Mouse (Mus musculus) megakaryocyte, embryonic 14.5 days (primary cell): ENCODE results near the gene Fam83g. TPM values are rescaled to one million over a fixed set of nuclear protein-coding genes. Genes with fewer than 3 reads are reported as not detected.
A peak's percentile ranks its signal among the peaks of the same experiment; 100 is the strongest.

Experiments
- H3K27me3 ChIP-seq: replicated peaks from 2 replicates; pipeline ENCODE3; 2012; ENCODE audit warnings: inconsistent platforms
- H3K36me3 ChIP-seq: replicated peaks from 2 replicates; pipeline ENCODE3; 2012; ENCODE audit warnings: low read length, inconsistent platforms, mixed read lengths
- H3K4me1 ChIP-seq: 2 replicates; pipeline ENCODE4 v1.6.1; 2012; ENCODE audit warnings: inconsistent platforms
- H3K4me3 ChIP-seq: replicated peaks from 2 replicates; pipeline ENCODE3; 2012; ENCODE audit warnings: moderate library complexity, mild to moderate bottlenecking, inconsistent platforms
- H3K9me3 ChIP-seq: 2 replicates; pipeline ENCODE4 v1.6.1; 2012; ENCODE audit warnings: inconsistent platforms
- FLI1 ChIP-seq: IDR thresholded peaks from 2 replicates; pipeline ENCODE4 v1.6.1; 2012; ENCODE audit warnings: low read length, inconsistent platforms, mixed read lengths
- GATA1 ChIP-seq: IDR thresholded peaks from 3 replicates; pipeline ENCODE4 v1.6.1; 2012; ENCODE audit warnings: mixed read lengths, low read length, inconsistent platforms, borderline replicate concordance
- polyA plus RNA-seq: library from polyadenylated mRNA; stranded (reverse); fragments of >175 nt; gene quantifications from 2 replicates; pipeline ENCODE4 v1.2.3, GENCODE M21; 2012; ENCODE audit warnings: low replicate concordance; ENCODE audit not compliant: insufficient read depth

Fam83g gene
- polyA plus RNA-seq, 1 experiment: 5.9 TPM

GRCm38 (mm10) chr11:61644576-61645326, 39.1 kb upstream of the Fam83g start:
- H3K9me3 ChIP-seq: no peaks in the 10 kb centered on the region

DNA sequence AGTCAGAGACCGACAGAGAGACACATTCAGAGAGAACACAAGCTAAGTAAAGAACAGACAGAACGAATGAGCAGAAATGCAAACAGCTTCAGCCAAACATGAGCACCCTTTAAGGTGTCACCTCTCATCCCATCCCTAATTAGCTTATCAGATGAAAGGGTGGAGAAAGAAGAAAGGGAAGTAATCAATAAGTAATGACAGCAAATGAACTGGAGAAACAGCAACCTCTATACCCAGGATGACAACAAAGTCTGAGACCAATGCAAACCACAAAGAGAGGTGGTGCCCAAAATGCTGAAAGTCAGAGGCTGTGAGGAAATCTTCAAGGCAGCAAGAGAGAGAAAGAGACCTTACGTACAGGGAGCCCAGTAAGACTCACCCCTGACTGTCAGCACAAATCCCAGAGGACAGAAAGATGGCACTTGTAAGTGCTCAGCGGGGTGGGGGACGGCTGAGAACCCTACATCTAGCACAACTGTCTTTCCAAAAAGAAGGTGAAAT, 38.5 kb upstream of the Fam83g start:
- TF ChIP-seq GATA1 (no peak), FLI1 (no peak)
- Histone ChIP-seq H3K4me3 (no peak overlapping the region), H3K4me1 (peaks cover 19% of the 10 kb centered on the region), H3K27me3 (peaks cover 90% of the 10 kb centered on the region), H3K9me3 (no peaks in the 10 kb centered on the region), H3K36me3 (no peaks in the 10 kb centered on the region)

More at GRCm38 (mm10) chr11:61644576-61645326, 39.1 kb upstream of the Fam83g start:
- Histone ChIP-seq H3K4me1 (peaks cover 19% of the 10 kb centered on the region), H3K36me3 (no peaks in the 10 kb centered on the region), H3K27me3 (peaks cover 90% of the 10 kb centered on the region), H3K4me3 (no peak overlapping the region)
- TF ChIP-seq FLI1 (no peak), GATA1 (no peak)

GRCm38 (mm10) chr11:61646499-61647039, 37.3 kb upstream of the Fam83g start:
- peaks cover 19% of the 10 kb centered on the region for H3K4me1 ChIP-seq
- H3K4me3 ChIP-seq: no peak overlapping the region
- H3K27me3 ChIP-seq: peaks cover 86% of the 10 kb centered on the region
- TF ChIP-seq FLI1 (no peak), GATA1 (no peak)
- H3K9me3 ChIP-seq: no peaks in the 10 kb centered on the region
- H3K36me3 ChIP-seq: no peaks in the 10 kb centered on the region

- TF ChIP-seq FLI1 (no peak), GATA1 (no peak)
- Histone ChIP-seq H3K27me3 (peaks cover 79% of the 10 kb centered on the region), H3K4me1 (peaks cover 19% of the 10 kb centered on the region), H3K4me3 (no peak overlapping the region), H3K9me3 (no peaks in the 10 kb centered on the region), H3K36me3 (no peaks in the 10 kb centered on the region)
Measured at GRCm38 (mm10) chr11:61647110-61647910, 36.6 kb upstream of the Fam83g start.

- peaks cover 71% of the 10 kb centered on the region for H3K27me3 ChIP-seq
- H3K36me3 ChIP-seq: no peaks in the 10 kb centered on the region
- H3K4me3 ChIP-seq: peak overlapping the region; percentile 5
- no peaks in the 10 kb centered on the region for H3K9me3 ChIP-seq
- H3K4me1 ChIP-seq: peaks cover 28% of the 10 kb centered on the region
- TF ChIP-seq FLI1: no peak
- TF ChIP-seq GATA1: no peak
Measured at GRCm38 (mm10) chr11:61647956-61648748, 35.7 kb upstream of the Fam83g start.

- peaks cover 31% of the 10 kb centered on the region for H3K4me1 ChIP-seq
Measured at GRCm38 (mm10) chr11:61648749-61649115, 35.2 kb upstream of the Fam83g start.

DNA sequence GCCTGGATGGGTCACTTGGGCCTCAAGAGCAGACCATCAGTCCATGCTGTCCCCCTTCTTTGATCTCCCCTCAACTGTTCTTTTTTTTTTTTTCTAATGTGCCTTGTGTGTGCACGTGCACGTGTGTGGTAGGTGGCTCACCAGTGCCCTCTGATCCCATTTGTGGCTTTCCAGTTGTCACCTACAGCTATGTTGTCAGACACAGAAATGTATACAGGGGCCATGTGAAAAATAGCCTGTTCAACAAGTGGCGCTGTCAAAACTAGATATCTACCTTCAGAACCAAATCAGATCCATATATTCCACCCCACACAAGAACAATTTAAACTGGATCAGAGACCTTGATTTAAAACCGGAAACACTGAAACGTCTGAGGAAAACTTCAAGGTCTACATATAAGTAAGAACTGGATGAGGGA, 34.7 kb upstream of the Fam83g start:
- H3K4me1 ChIP-seq: peaks cover 35% of the 10 kb centered on the region
- peaks cover 60% of the 10 kb centered on the region for H3K27me3 ChIP-seq
- no peaks in the 10 kb centered on the region for H3K36me3 ChIP-seq
- no peaks in the 10 kb centered on the region for H3K9me3 ChIP-seq
- TF ChIP-seq GATA1: no peak
- no peak for TF ChIP-seq FLI1
- no peak overlapping the region for H3K4me3 ChIP-seq

More at GRCm38 (mm10) chr11:61648749-61649115, 35.2 kb upstream of the Fam83g start:
- no peaks in the 10 kb centered on the region for H3K9me3 ChIP-seq
- TF ChIP-seq FLI1: no peak
- no peak for TF ChIP-seq GATA1
- peaks cover 65% of the 10 kb centered on the region for H3K27me3 ChIP-seq
- no peaks in the 10 kb centered on the region for H3K36me3 ChIP-seq
- no peak overlapping the region for H3K4me3 ChIP-seq

DNA sequence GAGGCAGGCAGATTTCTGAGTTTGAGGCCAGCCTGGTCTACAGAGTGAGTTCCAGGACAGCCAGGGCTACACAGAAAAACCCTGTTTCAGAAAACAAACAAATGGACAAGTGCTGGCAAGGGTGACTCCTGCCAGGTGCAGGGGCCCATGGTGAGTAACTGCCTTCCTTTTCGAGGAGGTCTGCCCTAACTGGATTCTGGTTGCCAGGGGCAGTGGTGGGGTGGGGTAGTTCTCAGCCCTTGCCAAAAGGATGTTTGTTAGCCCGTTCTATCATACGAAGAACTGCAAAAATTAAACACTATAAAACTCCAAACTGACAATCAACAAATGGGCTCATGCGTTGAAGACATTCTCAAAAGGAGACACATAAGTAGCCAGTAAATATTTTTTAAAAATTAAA, 34.3 kb upstream of the Fam83g start:
- TF ChIP-seq GATA1 (no peak), FLI1 (no peak)
- Histone ChIP-seq H3K4me3 (no peak overlapping the region), H3K27me3 (peaks cover 56% of the 10 kb centered on the region), H3K4me1 (peaks cover 39% of the 10 kb centered on the region), H3K36me3 (no peaks in the 10 kb centered on the region), H3K9me3 (no peaks in the 10 kb centered on the region)

GRCm38 (mm10) chr11:61650470-61651265, 33.2 kb upstream of the Fam83g start:
- no peak overlapping the region for H3K4me3 ChIP-seq
- TF ChIP-seq GATA1: no peak
- TF ChIP-seq FLI1: no peak
- peaks cover 43% of the 10 kb centered on the region for H3K4me1 ChIP-seq
- no peaks in the 10 kb centered on the region for H3K36me3 ChIP-seq
- no peaks in the 10 kb centered on the region for H3K9me3 ChIP-seq
- H3K27me3 ChIP-seq: peaks cover 47% of the 10 kb centered on the region
